Mouse (Mus musculus): Measurements from ENCODE around the gene Gm20388. TPM values are rescaled to one million over a fixed set of nuclear protein-coding genes. Genes with fewer than 3 reads are reported as not detected.

The Gm20388 gene
- polyA plus RNA-seq, 1 experiment from 2014 or later: 3.6 TPM

DNA sequence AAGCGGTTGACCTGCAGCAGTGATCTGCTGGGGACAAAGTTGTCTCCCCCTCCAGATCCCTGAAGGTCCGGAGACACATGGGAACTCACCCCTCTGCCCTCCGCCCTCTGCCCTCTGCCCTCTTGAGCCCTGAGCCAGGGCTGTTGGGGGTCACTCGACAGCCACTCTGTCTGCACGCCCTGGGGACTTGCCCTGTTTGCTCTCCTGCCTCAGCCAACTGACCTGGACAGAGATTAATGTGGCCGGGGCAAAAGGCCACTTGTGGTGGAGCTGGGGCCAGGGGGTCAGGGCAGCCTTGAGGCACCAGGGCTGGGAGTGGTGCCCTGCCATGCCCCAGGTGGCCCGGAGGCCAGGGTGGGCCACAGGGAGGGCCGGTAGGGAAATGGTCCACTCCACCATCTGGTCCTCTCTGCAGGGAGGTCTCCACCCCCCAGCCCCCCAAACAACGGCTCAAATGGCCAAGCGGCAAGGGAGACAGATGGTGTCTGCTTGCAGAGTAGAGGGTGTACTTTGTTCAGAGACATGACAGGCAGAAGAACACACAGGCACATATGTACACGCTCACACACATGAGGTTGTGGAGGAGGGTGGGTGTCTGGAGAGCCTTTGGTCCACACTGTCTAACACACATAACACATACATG lies 498.9 kb downstream of the Gm20388 start:
- WGBS: 24% methylated on average over 11 of the region's 11 CpGs
- Histone ChIP-seq H3K4me3 (0 out of 2 replicates have a peak overlapping the region, but pooled peaks have one; percentile 18), H3K27me3 (replicated peaks; ENCODE audit: low read depth, poor library complexity, severe bottlenecking) (peaks cover 79% of the 10 kb centered on the region), H3K27ac (replicated peaks) (peak overlapping the region; percentile 75), H3K9me3 (no peaks in the 10 kb centered on the region), H3K36me3 (replicated peaks) (no peaks in the 10 kb centered on the region), H3K4me1 (peaks cover 93% of the 10 kb centered on the region)
- DNase-seq (ENCODE audit: low spot score): peak; percentile 53

GRCm38 (mm10) chr8:120411059-120411458 lies 500.4 kb downstream of the Gm20388 start:
- 57% methylated on average over 14 of the region's 14 CpGs for WGBS
- H3K9me3 ChIP-seq: no peaks in the 10 kb centered on the region
- H3K36me3 ChIP-seq (replicated peaks): no peaks in the 10 kb centered on the region
- H3K4me1 ChIP-seq: peaks cover 100% of the 10 kb centered on the region
- peaks cover 77% of the 10 kb centered on the region for H3K27me3 ChIP-seq (replicated peaks; ENCODE audit: low read depth, poor library complexity, severe bottlenecking)
- DNase-seq (ENCODE audit: low spot score): no peak
- peak overlapping the region; percentile 59 for H3K27ac ChIP-seq (replicated peaks)
- H3K4me3 ChIP-seq: no peak overlapping the region

GRCm38 (mm10) chr8:120411862-120412261 lies 501.2 kb downstream of the Gm20388 start:
- Histone ChIP-seq H3K4me1 (peaks cover 100% of the 10 kb centered on the region), H3K9me3 (no peaks in the 10 kb centered on the region), H3K27ac (replicated peaks) (peak overlapping the region; percentile 59; the same call in 1 of the 2 replicates), H3K27me3 (replicated peaks; ENCODE audit: low read depth, poor library complexity, severe bottlenecking) (peaks cover 70% of the 10 kb centered on the region), H3K36me3 (replicated peaks) (no peaks in the 10 kb centered on the region), H3K4me3 (no peak overlapping the region)
- no peak for DNase-seq (ENCODE audit: low spot score)
- 39% methylated on average over 8 of the region's 8 CpGs for WGBS

DNA sequence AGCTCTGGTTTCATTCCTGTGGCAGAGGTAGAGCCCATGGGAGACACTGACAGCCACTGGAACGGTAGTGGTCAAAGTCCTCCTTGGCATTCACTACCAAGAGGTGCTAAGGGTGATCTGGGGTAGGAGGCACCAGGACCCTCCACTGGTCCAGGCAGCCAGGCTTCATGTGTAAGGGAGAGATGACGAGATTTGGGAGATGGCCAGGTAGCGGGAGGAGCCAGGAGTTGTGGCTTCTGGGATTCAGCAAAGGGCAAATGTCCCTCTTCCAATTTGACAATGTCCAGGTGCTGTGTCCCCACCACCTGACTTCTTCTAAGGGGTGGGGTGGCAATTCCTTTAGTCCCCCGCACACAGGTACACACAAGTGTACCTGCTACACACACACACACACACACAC lies 501.7 kb downstream of the Gm20388 start:
- no peak overlapping the region for H3K4me3 ChIP-seq
- 89% methylated on average over 4 of the region's 4 CpGs for WGBS
- DNase-seq (ENCODE audit: low spot score): no peak
- H3K27ac ChIP-seq (replicated peaks): no peak overlapping the region
- H3K4me1 ChIP-seq: peaks cover 100% of the 10 kb centered on the region
- peaks cover 67% of the 10 kb centered on the region for H3K27me3 ChIP-seq (replicated peaks; ENCODE audit: low read depth, poor library complexity, severe bottlenecking)
- no peaks in the 10 kb centered on the region for H3K36me3 ChIP-seq (replicated peaks)
- no peaks in the 10 kb centered on the region for H3K9me3 ChIP-seq

DNA sequence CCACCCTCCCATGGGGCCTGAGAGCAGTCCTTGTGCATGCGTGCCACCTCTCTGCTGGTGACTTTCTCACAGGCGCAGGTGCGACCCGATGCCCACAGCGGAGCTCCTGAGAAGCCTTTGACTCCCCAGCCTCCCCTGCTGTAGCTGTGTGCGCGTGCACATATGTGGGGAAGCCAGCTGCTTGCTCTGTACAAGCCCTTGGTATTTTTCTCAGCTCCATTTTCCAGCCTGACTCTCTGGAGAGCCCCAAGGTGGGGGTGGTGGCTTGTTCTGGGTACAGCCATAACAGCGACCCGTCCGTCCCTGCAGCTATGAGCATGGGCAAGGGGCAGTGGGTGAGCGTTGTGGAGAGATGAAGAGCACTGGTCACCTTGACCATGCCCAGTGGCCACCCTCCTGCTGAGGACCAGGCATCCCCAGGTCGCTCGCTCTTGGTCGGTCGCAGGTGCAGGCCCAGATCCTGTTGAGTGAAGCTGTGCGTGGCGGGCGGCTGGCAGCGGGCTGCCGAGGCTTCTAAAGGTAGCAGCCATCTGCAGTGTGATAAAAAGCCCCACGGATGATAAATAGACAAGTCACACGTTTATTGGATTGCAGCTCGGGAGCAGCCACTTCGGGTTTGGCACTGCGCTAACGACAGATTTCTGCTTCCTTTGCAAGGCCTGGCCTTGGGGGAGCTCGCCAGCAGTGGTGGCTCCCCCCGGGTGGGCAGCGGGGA lies 502.4 kb downstream of the Gm20388 start:
- no peaks in the 10 kb centered on the region for H3K36me3 ChIP-seq (replicated peaks)
- peaks cover 100% of the 10 kb centered on the region for H3K4me1 ChIP-seq
- DNase-seq (ENCODE audit: low spot score): no peak
- no peaks in the 10 kb centered on the region for H3K9me3 ChIP-seq
- H3K4me3 ChIP-seq: no peak overlapping the region
- WGBS: 78% methylated on average over 29 of the region's 29 CpGs
- H3K27ac ChIP-seq (replicated peaks): no peak overlapping the region
- H3K27me3 ChIP-seq (replicated peaks; ENCODE audit: low read depth, poor library complexity, severe bottlenecking): peaks cover 69% of the 10 kb centered on the region

DNA sequence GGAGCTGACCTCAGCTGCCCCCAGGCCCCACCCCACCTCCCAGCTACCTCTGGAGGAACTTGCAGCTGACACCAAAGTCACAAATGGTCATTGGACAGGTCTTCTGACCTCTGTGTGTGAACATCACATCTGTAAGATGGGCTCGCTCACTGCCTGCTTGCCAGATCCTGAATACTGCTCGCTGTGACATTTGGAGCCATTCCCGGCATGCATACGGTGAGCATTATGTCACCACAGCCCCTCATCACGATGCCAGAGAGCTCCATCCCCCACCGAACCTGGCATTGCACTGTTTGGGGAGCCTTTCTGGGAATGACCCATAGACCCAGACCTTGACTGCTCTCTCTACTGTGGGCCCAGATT lies 503.0 kb downstream of the Gm20388 start:
- Histone ChIP-seq H3K27me3 (replicated peaks; ENCODE audit: low read depth, poor library complexity, severe bottlenecking) (peaks cover 74% of the 10 kb centered on the region), H3K27ac (replicated peaks) (no peak overlapping the region), H3K4me3 (no peak overlapping the region), H3K36me3 (replicated peaks) (no peaks in the 10 kb centered on the region), H3K9me3 (no peaks in the 10 kb centered on the region), H3K4me1 (peaks cover 100% of the 10 kb centered on the region)
- DNase-seq (ENCODE audit: low spot score): no peak
- 77% methylated on average over 6 of the region's 6 CpGs for WGBS

DNA sequence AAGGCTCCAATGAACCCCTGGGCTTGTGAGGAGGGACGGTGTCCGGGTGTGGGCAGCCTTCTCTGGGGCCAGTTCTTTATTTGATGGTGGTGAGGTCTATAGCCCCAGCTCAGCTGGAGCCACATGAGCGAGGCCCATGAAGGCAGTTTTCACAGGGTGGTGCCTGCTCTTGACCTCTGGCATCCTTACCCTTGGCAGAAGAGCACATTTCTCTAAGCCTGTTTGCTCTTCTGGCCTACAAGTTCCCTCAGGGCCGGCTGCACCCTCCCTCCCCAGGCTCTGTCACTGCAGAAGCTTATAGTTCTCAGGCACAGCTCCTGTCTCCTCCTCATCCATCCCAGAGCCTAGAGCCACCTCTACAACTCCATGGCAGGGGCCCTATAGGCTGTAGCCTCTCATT lies 503.6 kb downstream of the Gm20388 start:
- 86% methylated on average over 4 of the region's 4 CpGs for WGBS
- H3K4me1 ChIP-seq: peaks cover 100% of the 10 kb centered on the region
- no peak for DNase-seq (ENCODE audit: low spot score)
- H3K9me3 ChIP-seq: no peaks in the 10 kb centered on the region
- no peaks in the 10 kb centered on the region for H3K36me3 ChIP-seq (replicated peaks)
- peak overlapping the region; percentile 48; the same call in 1 of the 2 replicates for H3K27ac ChIP-seq (replicated peaks)
- peaks cover 79% of the 10 kb centered on the region for H3K27me3 ChIP-seq (replicated peaks; ENCODE audit: low read depth, poor library complexity, severe bottlenecking)
- H3K4me3 ChIP-seq: no peak overlapping the region

DNA sequence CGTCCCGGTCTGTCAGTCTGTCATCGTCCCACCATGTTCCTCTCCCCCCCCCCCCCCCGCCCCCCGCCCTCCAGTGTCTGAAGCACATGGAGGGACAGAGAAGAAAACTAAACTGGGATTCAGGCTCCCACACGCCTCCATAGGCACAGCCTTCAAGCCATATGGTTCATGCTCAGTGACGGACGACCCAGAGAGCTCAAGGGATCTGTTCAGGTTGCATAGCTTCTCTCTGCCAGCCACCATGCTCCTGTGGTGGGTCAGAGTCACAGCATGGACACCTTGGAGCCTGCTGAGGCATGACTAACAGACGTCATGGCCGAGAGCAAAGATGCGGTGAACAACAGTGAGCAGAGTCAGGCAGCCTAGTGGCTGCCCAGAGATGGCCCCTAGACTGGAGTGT lies 504.8 kb downstream of the Gm20388 start:
- H3K4me1 ChIP-seq: peaks cover 100% of the 10 kb centered on the region
- 60% methylated on average over 11 of the region's 11 CpGs for WGBS
- peak overlapping the region; percentile 89 for H3K27ac ChIP-seq (replicated peaks)
- H3K36me3 ChIP-seq (replicated peaks): no peaks in the 10 kb centered on the region
- H3K27me3 ChIP-seq (replicated peaks; ENCODE audit: low read depth, poor library complexity, severe bottlenecking): peaks cover 78% of the 10 kb centered on the region
- H3K4me3 ChIP-seq: no peak overlapping the region
- DNase-seq (ENCODE audit: low spot score): no peak
- H3K9me3 ChIP-seq: no peaks in the 10 kb centered on the region

DNA sequence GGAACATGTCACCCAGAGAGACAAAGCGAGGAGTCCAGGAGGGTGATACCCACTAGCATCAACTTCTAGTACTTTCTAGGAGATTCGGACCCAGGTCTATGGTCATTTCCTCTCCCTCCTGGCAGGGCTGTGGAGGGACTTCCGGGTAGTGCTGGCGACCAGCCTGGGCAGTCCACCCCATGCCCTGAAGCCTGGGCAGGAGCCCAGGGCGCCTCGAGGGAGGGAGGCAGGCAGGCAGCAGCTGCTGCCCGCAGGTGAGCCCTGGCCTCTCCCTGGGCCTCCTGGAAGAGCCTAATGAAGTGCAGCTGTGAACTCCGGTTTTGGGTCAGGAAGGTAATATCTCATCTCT lies 505.5 kb downstream of the Gm20388 start:
- H3K4me3 ChIP-seq: peak overlapping the region; percentile 42
- no peaks in the 10 kb centered on the region for H3K36me3 ChIP-seq (replicated peaks)
- no peak for DNase-seq (ENCODE audit: low spot score)
- WGBS: 33% methylated on average over 8 of the region's 8 CpGs
- peak overlapping the region; percentile 89 for H3K27ac ChIP-seq (replicated peaks)
- peaks cover 78% of the 10 kb centered on the region for H3K27me3 ChIP-seq (replicated peaks; ENCODE audit: low read depth, poor library complexity, severe bottlenecking)
- H3K4me1 ChIP-seq: peaks cover 100% of the 10 kb centered on the region
- H3K9me3 ChIP-seq: no peaks in the 10 kb centered on the region

DNA sequence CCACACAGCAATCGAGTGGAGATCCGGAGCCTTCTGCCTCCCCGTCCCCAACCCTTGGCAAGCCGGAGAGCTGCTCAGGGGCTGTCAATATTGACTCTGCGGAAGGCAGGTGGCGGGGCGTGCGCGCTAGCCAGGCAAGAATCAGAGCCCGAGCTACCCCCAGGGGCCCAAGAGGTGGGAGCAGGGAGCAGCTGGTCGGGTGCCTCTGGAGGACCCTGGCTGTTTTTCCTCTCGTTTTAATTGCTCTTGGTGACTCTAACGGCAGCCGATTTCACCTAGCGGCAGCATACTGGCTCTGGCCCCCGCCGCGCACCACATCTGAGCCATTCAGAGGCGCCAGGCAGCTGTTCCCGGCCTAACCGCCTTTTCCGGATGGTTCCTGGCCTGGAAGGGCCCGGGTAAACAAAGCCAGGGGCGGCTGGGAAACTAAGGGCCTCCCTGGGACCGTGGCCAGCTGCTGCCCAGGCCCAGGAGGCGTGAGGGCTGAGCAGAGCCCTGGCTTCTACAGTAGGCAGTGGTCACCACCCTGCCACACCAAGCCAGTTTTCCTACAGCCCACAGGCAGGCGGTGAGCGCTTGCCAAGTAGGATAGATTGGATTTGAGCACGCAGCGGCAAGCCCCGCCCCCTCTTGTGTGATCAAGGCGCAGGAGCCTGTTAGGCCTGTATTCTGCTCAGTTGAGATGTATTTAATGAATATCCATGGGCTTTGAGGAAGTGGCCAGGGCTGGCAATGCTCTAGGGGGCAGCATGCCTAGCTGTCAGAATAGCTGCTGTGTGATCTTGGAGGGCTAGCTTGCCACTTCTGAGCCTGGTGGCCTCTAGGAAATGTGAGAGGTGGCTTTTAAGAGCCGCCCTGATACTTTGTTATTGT lies 506.1 kb downstream of the Gm20388 start:
- H3K27me3 ChIP-seq (replicated peaks; ENCODE audit: low read depth, poor library complexity, severe bottlenecking): peaks cover 73% of the 10 kb centered on the region

GRCm38 (mm10) chr8:120418188-120418587 lies 507.5 kb downstream of the Gm20388 start:
- DNase-seq (ENCODE audit: low spot score): no peak
- Histone ChIP-seq H3K36me3 (replicated peaks) (no peaks in the 10 kb centered on the region), H3K27me3 (replicated peaks; ENCODE audit: low read depth, poor library complexity, severe bottlenecking) (peaks cover 68% of the 10 kb centered on the region), H3K4me1 (peaks cover 100% of the 10 kb centered on the region), H3K27ac (replicated peaks) (peak overlapping the region; percentile 89), H3K4me3 (no peak overlapping the region), H3K9me3 (no peaks in the 10 kb centered on the region)
- 62% methylated on average over 5 of the region's 5 CpGs for WGBS

More for the DNA sequence above, 506.1 kb downstream of the Gm20388 start:
- peak; percentile 81 for DNase-seq (ENCODE audit: low spot score)
- H3K36me3 ChIP-seq (replicated peaks): no peaks in the 10 kb centered on the region
- H3K9me3 ChIP-seq: no peaks in the 10 kb centered on the region
- H3K4me3 ChIP-seq: peak overlapping the region; percentile 42
- peak overlapping the region; percentile 89 for H3K27ac ChIP-seq (replicated peaks)
- WGBS: 2% methylated on average over 33 of the region's 33 CpGs
- H3K4me1 ChIP-seq: peaks cover 100% of the 10 kb centered on the region

GRCm38 (mm10) chr8:120419675-120420074 lies 509.0 kb downstream of the Gm20388 start:
- DNase-seq (ENCODE audit: low spot score): no peak
- no peaks in the 10 kb centered on the region for H3K36me3 ChIP-seq (replicated peaks)
- H3K27me3 ChIP-seq (replicated peaks; ENCODE audit: low read depth, poor library complexity, severe bottlenecking): peaks cover 67% of the 10 kb centered on the region
- H3K27ac ChIP-seq (replicated peaks): no peak overlapping the region
- WGBS: 81% methylated on average over 9 of the region's 9 CpGs
- H3K4me1 ChIP-seq: peaks cover 100% of the 10 kb centered on the region
- no peaks in the 10 kb centered on the region for H3K9me3 ChIP-seq
- H3K4me3 ChIP-seq: no peak overlapping the region

Data from embryonic facial prominence, embryonic 10.5 days (tissue).